Mouse (Mus musculus) myocyte (in vitro differentiated cells): ENCODE measurements around the gene Cgn. TPM values are rescaled to one million over a fixed set of nuclear protein-coding genes. Genes with fewer than 3 reads are reported as not detected.
"Not testable (repeated sequence)": the region's sequence is repeated elsewhere in the genome, so short reads cannot be mapped to it uniquely, and the experiment has no call there.

ENCODE experiments used
- H3K27me3 ChIP-seq: one replicate; pipeline ENCODE4 v1.6.1; 2011; ENCODE audit not compliant: control insufficient read depth, insufficient read depth, insufficient read length
- H3K36me3 ChIP-seq: one replicate; pipeline ENCODE4 v1.6.1; 2011; ENCODE audit not compliant: control insufficient read depth, insufficient read depth
- H3K4me2 ChIP-seq: one replicate; pipeline ENCODE4 v1.6.1; 2011; ENCODE audit warnings: low read depth, control low read depth
- H3K4me3 ChIP-seq: one replicate; pipeline ENCODE4 v1.5.1; 2011; ENCODE audit warnings: mild to moderate bottlenecking, control low read depth, moderate library complexity
- H3K79me2 ChIP-seq: one replicate; pipeline ENCODE4 v1.6.1; 2011; ENCODE audit not compliant: control insufficient read depth, insufficient read depth
- H3ac ChIP-seq: one replicate; pipeline ENCODE4 v1.6.1; 2011; ENCODE audit not compliant: control insufficient read depth, insufficient read length
- MYOD1 ChIP-seq, 3 experiments: IDR thresholded peaks; one replicate each; pipeline ENCODE4 v1.6.1; 2011; ENCODE audit warnings: control low read depth in 2 of 3, low read depth in 2 of 3, mild to moderate bottlenecking in 2 of 3, moderate library complexity in 1 of 3; ENCODE audit not compliant: insufficient read length in 2 of 3, control insufficient read depth in 1 of 3
- polyA plus RNA-seq: library from polyadenylated mRNA; unstranded; fragments of >200 nt; fragmentation: generic; extraction: Trizol; gene quantifications from one replicate; pipeline ENCODE4 v1.2.1, GENCODE M21; 2012; ENCODE audit warnings: missing spikeins

Cgn gene
- polyA plus RNA-seq, 1 experiment = 0.02 TPM

GRCm38 (mm10) chr3:94745691-94746090 is 40.6 kb downstream of the Cgn start:
- Histone ChIP-seq H3K4me3 (no peak overlapping the region), H3K4me2 (no peak overlapping the region), H3K36me3 (no peaks in the 10 kb centered on the region), H3ac (no peak overlapping the region), H3K27me3 (no peaks in the 10 kb centered on the region), H3K79me2 (no peaks in the 10 kb centered on the region)
- TF ChIP-seq MYOD1 (IDR thresholded peaks at IDR 0.05; ENCODE audit: control insufficient read depth in 1 of 3, insufficient read length in 2 of 3, low read depth in 2 of 3) = no peak

GRCm38 (mm10) chr3:94723637-94724036 is 62.7 kb downstream of the Cgn start:
- not testable (repeated sequence) for H3ac ChIP-seq, H3K27me3 ChIP-seq, H3K4me3 ChIP-seq, H3K4me2 ChIP-seq, H3K79me2 ChIP-seq, H3K36me3 ChIP-seq

- H3K4me2 ChIP-seq, H3ac ChIP-seq, H3K4me3 ChIP-seq, H3K27me3 ChIP-seq, H3K79me2 ChIP-seq, H3K36me3 ChIP-seq: not testable (repeated sequence)
Observed at GRCm38 (mm10) chr3:94718253-94718652, 68.0 kb downstream of the Cgn start.

- not testable (repeated sequence) for H3K27me3 ChIP-seq, H3ac ChIP-seq, H3K79me2 ChIP-seq, H3K4me3 ChIP-seq, H3K36me3 ChIP-seq, H3K4me2 ChIP-seq
Observed at GRCm38 (mm10) chr3:94713424-94713823, 72.9 kb downstream of the Cgn start.

GRCm38 (mm10) chr3:94710591-94710990 is 75.7 kb downstream of the Cgn start:
- H3ac ChIP-seq, H3K36me3 ChIP-seq, H3K4me2 ChIP-seq, H3K27me3 ChIP-seq, H3K4me3 ChIP-seq, H3K79me2 ChIP-seq: not testable (repeated sequence)

Other genes starting within 250 kb of the Cgn start
- gene Snx27, start 203.8 kb downstream of the Cgn start, polyA plus RNA-seq = 17.4 TPM
- not detected for gene Gm10972, start 143.4 kb downstream of the Cgn start, polyA plus RNA-seq
- gene Tuft1, start 127.6 kb downstream of the Cgn start, polyA plus RNA-seq = 3.5 TPM
- 0.16 TPM for gene Selenbp2, start 92.9 kb downstream of the Cgn start, polyA plus RNA-seq
- gene Pogz, start 51.1 kb upstream of the Cgn start, polyA plus RNA-seq = 11.5 TPM
- gene Psmb4, start 100.5 kb upstream of the Cgn start, polyA plus RNA-seq = 475 TPM
- gene Selenbp1, start 146.6 kb upstream of the Cgn start, polyA plus RNA-seq = 0.44 TPM
- gene Rfx5, start 167.6 kb upstream of the Cgn start, polyA plus RNA-seq = 3.5 TPM
- 44.9 TPM for gene Pi4kb, start 188.2 kb upstream of the Cgn start, polyA plus RNA-seq
- 11.5 TPM for gene Zfp687, start 229.0 kb upstream of the Cgn start, polyA plus RNA-seq